ENCODE assay signal across 26 mouse cellular contexts in the genomic region with DNA sequence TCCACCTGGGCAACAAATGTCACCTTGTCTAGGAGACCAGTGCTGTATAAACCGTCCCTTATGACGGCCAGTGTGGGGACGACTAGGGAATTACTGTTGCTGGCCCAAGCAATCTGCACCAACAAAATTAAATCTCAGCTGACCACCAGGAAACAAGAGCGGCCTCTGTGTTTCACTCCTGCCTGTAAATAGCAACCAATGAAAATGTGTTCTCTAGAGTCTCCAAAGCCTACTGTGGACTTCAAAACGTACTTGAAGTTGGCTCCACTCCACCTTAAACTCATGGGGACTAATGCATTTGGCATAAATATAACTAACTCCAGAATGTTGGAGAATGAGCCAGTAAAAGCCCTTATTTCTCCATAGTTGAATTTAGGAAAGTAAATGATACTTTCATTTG. TPM values are rescaled to one million over a fixed set of nuclear protein-coding genes. Genes with fewer than 3 reads are reported as not detected.
DNase-seq lines count a peak whose midpoint lies in the region; ATAC-seq and TF ChIP-seq lines count a peak whose summit lies in the region.
"Had no signal": no experiment of that assay in that cellular context is flagged by ENCODE, and none has a peak within 500 bp of the region (broad histone marks: within the 10 kb centered on the region; RNA-seq: fewer than 3 reads in every experiment).

No protein-coding gene starts in this region.

- H3K27me3 ChIP-seq in heart, embryonic 11.5 days (ENCODE audit: control insufficient read depth, insufficient read depth, low read length), result no peaks in the 10 kb centered on the region
- H3K27me3 ChIP-seq in lung, embryonic 14.5 days (ENCODE audit: insufficient read depth, low read length), result no peaks in the 10 kb centered on the region
- H3K27me3 ChIP-seq in limb, embryonic 14.5 days (ENCODE audit: control insufficient read depth, insufficient read depth, low read length), result no peaks in the 10 kb centered on the region
- no peaks in the 10 kb centered on the region for H3K27me3 ChIP-seq in liver, embryonic 12.5 days (replicated peaks)
- H3K27me3 ChIP-seq: CH12.LX; embryonic facial prominence, embryonic 12.5 days; neural tube, embryonic 12.5 days; Patski had no signal

- TF ChIP-seq CTCF in lung, embryonic 14.5 days (IDR thresholded peaks at IDR 0.05; ENCODE audit: low read depth), result no peak

- no peaks in the 10 kb centered on the region for H3K36me3 ChIP-seq in heart, embryonic 11.5 days (ENCODE audit: control insufficient read depth, insufficient read depth, low read length)
- peaks cover 8% of the 10 kb centered on the region; the same call in 1 of the 2 replicates for H3K36me3 ChIP-seq in lung, embryonic 14.5 days (ENCODE audit: insufficient read depth)
- H3K36me3 ChIP-seq in limb, embryonic 14.5 days (ENCODE audit: control insufficient read depth, insufficient read depth, low read length), result no peaks in the 10 kb centered on the region; the same call in 1 of the 2 replicates
- H3K36me3 ChIP-seq in liver, embryonic 12.5 days, result peaks cover 100% of the 10 kb centered on the region
- H3K36me3 ChIP-seq: embryonic facial prominence, embryonic 12.5 days; neural tube, embryonic 12.5 days had no signal

- no peak overlapping the region for H3K4me3 ChIP-seq in heart, embryonic 11.5 days (ENCODE audit: low read depth, low read length)
- no peak overlapping the region for H3K4me3 ChIP-seq in lung, embryonic 14.5 days (ENCODE audit: low read depth, low read length)
- H3K4me3 ChIP-seq in limb, embryonic 14.5 days (replicated peaks; ENCODE audit: low read length), result no peak overlapping the region
- H3K4me3 ChIP-seq in liver, embryonic 12.5 days, result no peak overlapping the region
- H3K4me3 ChIP-seq: embryonic facial prominence, embryonic 12.5 days; gastrocnemius, adult 2 months; left cerebral cortex, adult 2 months; neural tube, embryonic 12.5 days had no signal

- H3K9me3 ChIP-seq in heart, embryonic 11.5 days (replicated peaks; ENCODE audit: control insufficient read depth, low read length), result no peaks in the 10 kb centered on the region
- no peaks in the 10 kb centered on the region for H3K9me3 ChIP-seq in lung, embryonic 14.5 days (ENCODE audit: low read depth, low read length)
- no peaks in the 10 kb centered on the region for H3K9me3 ChIP-seq in limb, embryonic 14.5 days (ENCODE audit: control insufficient read depth, low read length)
- no peaks in the 10 kb centered on the region for H3K9me3 ChIP-seq in liver, embryonic 12.5 days (replicated peaks)
- H3K9me3 ChIP-seq: embryonic facial prominence, embryonic 12.5 days; G1E; neural tube, embryonic 12.5 days had no signal

- no peak for DNase-seq in heart, adult 18-20 months
- peak; percentile 28 for DNase-seq in lung, embryonic 14.5 days
- DNase-seq in lung, adult 18-20 months, result no peak
- DNase-seq in limb, embryonic 14.5 days (ENCODE audit: low spot score), result peak; percentile 37
- DNase-seq: adrenal gland, postnatal 36 days; B cell, adult 2 months; cerebellum, postnatal 10 days; gastrocnemius, adult 2 months; kidney, adult 2 months; layer of hippocampus, adult 9-11 months; midbrain, embryonic 14.5 days; right cerebral cortex, postnatal 14 days; thymus, postnatal 14 days had no signal

- no peak for ATAC-seq in heart, embryonic 11.5 days (replicated peaks; ENCODE audit: insufficient number of reproducible peaks, low FRiP score, low TSS enrichment)
- no peak for ATAC-seq in lung, embryonic 14.5 days (ENCODE audit: insufficient read depth)
- ATAC-seq in limb, embryonic 14.5 days (ENCODE audit: low FRiP score, low read depth), result peak; percentile 27
- ATAC-seq in granulocyte monocyte progenitor cell, adult 5-6 weeks (replicated peaks; ENCODE audit: poor library complexity, severe bottlenecking), result no peak
- ATAC-seq in liver, embryonic 12.5 days, result no peak
- ATAC-seq: forebrain, embryonic 14.5 days; Patski had no signal

- no peak overlapping the region for H3K9ac ChIP-seq in heart, embryonic 11.5 days (ENCODE audit: low read depth, low read length)
- H3K9ac ChIP-seq in lung, embryonic 14.5 days, result no peak overlapping the region
- no peak overlapping the region for H3K9ac ChIP-seq in limb, embryonic 14.5 days (ENCODE audit: low read depth, low read length, severe bottlenecking)
- no peak overlapping the region for H3K9ac ChIP-seq in liver, embryonic 12.5 days
- H3K9ac ChIP-seq: embryonic facial prominence, embryonic 12.5 days; hindbrain, embryonic 14.5 days; liver, embryonic 14.5 days; neural tube, embryonic 12.5 days had no signal

- no peak for TF ChIP-seq POLR2A in limb, embryonic 14.5 days (IDR thresholded peaks at IDR 0.05; ENCODE audit: borderline replicate concordance, extremely low read depth, insufficient read depth, insufficient read length)

- H3K27ac ChIP-seq in heart, embryonic 11.5 days (ENCODE audit: low read depth, low read length), result 0 out of 2 replicates have a peak overlapping the region, but pooled peaks have one; percentile 54
- H3K27ac ChIP-seq in lung, embryonic 14.5 days (ENCODE audit: low read depth), result no peak overlapping the region
- H3K27ac ChIP-seq in limb, embryonic 14.5 days (replicated peaks; ENCODE audit: low read depth, low read length), result peak overlapping the region; percentile 58; the same call in 1 of the 2 replicates
- no peak overlapping the region for H3K27ac ChIP-seq in liver, embryonic 12.5 days
- H3K27ac ChIP-seq: embryonic facial prominence, embryonic 12.5 days; gastrocnemius, adult 2 months; hindbrain, embryonic 14.5 days; kidney, postnatal 0 days; left cerebral cortex, adult 2 months; liver, embryonic 14.5 days; neural tube, embryonic 12.5 days had no signal

- peaks cover 25% of the 10 kb centered on the region for H3K4me1 ChIP-seq in heart, embryonic 11.5 days (ENCODE audit: control insufficient read depth, insufficient read depth, low read length)
- peaks cover 12% of the 10 kb centered on the region; the same call in 1 of the 2 replicates for H3K4me1 ChIP-seq in lung, embryonic 14.5 days (ENCODE audit: insufficient read depth)
- peaks cover 25% of the 10 kb centered on the region for H3K4me1 ChIP-seq in limb, embryonic 14.5 days (ENCODE audit: control insufficient read depth, insufficient read depth, low read length)
- 0 out of 2 replicates have a peak, but pooled peaks cover 3% of the 10 kb centered on the region for H3K4me1 ChIP-seq in liver, embryonic 12.5 days

- H3K4me2 ChIP-seq in heart, embryonic 11.5 days, result no peak overlapping the region
- H3K4me2 ChIP-seq in lung, embryonic 14.5 days, result no peak overlapping the region
- no peak overlapping the region for H3K4me2 ChIP-seq in limb, embryonic 14.5 days (replicated peaks; ENCODE audit: low read depth, low read length, severe bottlenecking)
- no peak overlapping the region for H3K4me2 ChIP-seq in liver, embryonic 12.5 days
- H3K4me2 ChIP-seq: embryonic facial prominence, embryonic 12.5 days; hindbrain, embryonic 14.5 days; neural tube, embryonic 12.5 days had no signal

- 67% methylated on average over 5 of the region's 5 CpGs for WGBS in heart, embryonic 11.5 days (ENCODE audit: insufficient replicate concordance)
- WGBS in lung, embryonic 14.5 days, result 58% methylated on average over 5 of the region's 5 CpGs
- WGBS in limb, embryonic 14.5 days, result 36% methylated on average over 5 of the region's 5 CpGs
- 74% methylated on average over 5 of the region's 5 CpGs for WGBS in liver, embryonic 12.5 days (ENCODE audit: insufficient replicate concordance)

RNA-seq across cellular contexts. Expression of a gene that starts 55.3 kb away (rescaled TPM):
- 26.8 and 34.6 TPM in 2 replicates for polyA plus RNA-seq in heart, embryonic 11.5 days (2014; fragmentation: Nextera tagmentation; extraction: Ambion mirVana)
- 10 to 100 TPM; 11.8 to 13.5 TPM for total RNA-seq in heart, adult 18-20 months (2021)
- 28.9 and 31.3 TPM in 2 replicates for polyA plus RNA-seq in lung, embryonic 14.5 days (2014; fragmentation: Nextera tagmentation; extraction: Ambion mirVana)
- 8.1 and 9.3 TPM in 2 replicates for polyA plus RNA-seq in limb, embryonic 14.5 days (2012; rRNA removed)
- polyA plus RNA-seq in limb, embryonic 14.5 days (2014; fragmentation: Nextera tagmentation; extraction: Ambion mirVana), result 22.5 and 27.0 TPM in 2 replicates
- total RNA-seq in granulocyte monocyte progenitor cell, adult 5-6 weeks (2014; fragmentation: Nextera tagmentation), result 25.1 and 39.0 TPM in 2 replicates
- 20.8 and 23.1 TPM in 2 replicates for total RNA-seq in granulocyte monocyte progenitor cell, adult 5-6 weeks (2017)
- polyA plus RNA-seq in liver, embryonic 12.5 days (2016; fragmentation: Nextera tagmentation; extraction: Ambion mirVana), result 28.8 and 30.2 TPM in 2 replicates

Comparison
In these comparisons a context has a peak if more than half of its experiments do, and no peak if none do; other contexts are left out.
1. DNase-seq: peak in lung, embryonic 14.5 days (single experiment) and limb, embryonic 14.5 days (single experiment); none in heart, adult 18-20 months (0 of 2) and lung, adult 18-20 months (0 of 2).
2. H3K27ac ChIP-seq: peak in heart, embryonic 11.5 days (single experiment) and limb, embryonic 14.5 days (single experiment); none in lung, embryonic 14.5 days (single experiment) and liver, embryonic 12.5 days (single experiment).